Comparison of ENCODE assay signal across 9 mouse cellular contexts in genomic region chr16:33739802-33740201, GRCm38 (mm10). TPM values are rescaled to one million over a fixed set of nuclear protein-coding genes. Genes with fewer than 3 reads are reported as not detected.
A peak's percentile ranks its signal among the peaks of the same experiment; 100 is the strongest.
DNase-seq lines count a peak whose midpoint lies in the region; ATAC-seq and TF ChIP-seq lines count a peak whose summit lies in the region.
"Had no signal": no experiment of that assay in that cellular context is flagged by ENCODE, and none has a peak within 500 bp of the region (broad histone marks: within the 10 kb centered on the region; RNA-seq: fewer than 3 reads in every experiment).

No protein-coding gene starts in this region.

- H3K27me3 ChIP-seq in ES-Bruce4 (ENCODE audit: control insufficient read depth, insufficient read depth, low read length, poor library complexity, severe bottlenecking) = no peaks in the 10 kb centered on the region
- no peaks in the 10 kb centered on the region for H3K27me3 ChIP-seq in embryonic facial prominence, embryonic 15.5 days

- no peak overlapping the region for H3K27ac ChIP-seq in ES-Bruce4 (ENCODE audit: insufficient read depth, low read length)
- peak overlapping the region; percentile 58 for H3K27ac ChIP-seq in embryonic facial prominence, embryonic 15.5 days (replicated peaks)

- H3K9me3 ChIP-seq in ES-Bruce4 (replicated peaks; ENCODE audit: control insufficient read depth, insufficient read depth, low read length, poor library complexity, severe bottlenecking) = no peaks in the 10 kb centered on the region
- no peaks in the 10 kb centered on the region for H3K9me3 ChIP-seq in embryonic facial prominence, embryonic 15.5 days (replicated peaks)

- TF ChIP-seq EP300 in ES-Bruce4 (IDR thresholded peaks at IDR 0.05; ENCODE audit: insufficient read depth, low read depth, low read length) = no peak

- no peak overlapping the region for H3K4me2 ChIP-seq in embryonic facial prominence, embryonic 15.5 days (replicated peaks)

- H3K9ac ChIP-seq in ES-Bruce4 (ENCODE audit: low read depth, poor library complexity, severe bottlenecking) = no peak overlapping the region
- H3K9ac ChIP-seq in embryonic facial prominence, embryonic 15.5 days = no peak overlapping the region

- 0 out of 2 replicates have a peak, but pooled peaks have one; percentile 56 for ATAC-seq in embryonic facial prominence, embryonic 15.5 days (ENCODE audit: insufficient number of reproducible peaks, low FRiP score, low TSS enrichment, low read depth)

- intact Hi-C loops in heart, postnatal 36 days (cut with DNase I) = loop anchor here (1.0 to 5.0 kb wide), 2 partner anchors 180 to 433 kb away; no protein-coding TSS in a partner anchor

- TF ChIP-seq CTCF in ES-Bruce4 (IDR thresholded peaks at IDR 0.05; ENCODE audit: low read depth, low read length) = peak; percentile 93

- 43% methylated on average over 3 of the region's 3 CpGs for WGBS in embryonic facial prominence, embryonic 15.5 days

- H3K36me3 ChIP-seq in ES-Bruce4 (ENCODE audit: control insufficient read depth, insufficient read depth, low read length, poor library complexity, severe bottlenecking) = no peaks in the 10 kb centered on the region
- H3K36me3 ChIP-seq in embryonic facial prominence, embryonic 15.5 days = peaks cover 15% of the 10 kb centered on the region

- H3K4me1 ChIP-seq in ES-Bruce4 (ENCODE audit: control insufficient read depth, insufficient read depth, low read length) = no peaks in the 10 kb centered on the region
- peaks cover 33% of the 10 kb centered on the region for H3K4me1 ChIP-seq in embryonic facial prominence, embryonic 15.5 days

- peak; percentile 50 for DNase-seq in adrenal gland, postnatal 25 days
- peak; percentile 50 to 53 for DNase-seq in heart, postnatal 36 days
- DNase-seq in layer of hippocampus, adult 18-20 months (ENCODE audit: low spot score in 2 of 2) = peak; percentile 67 to 84
- peak; percentile 66 for DNase-seq in lung, postnatal 10 days
- peak; percentile 80 for DNase-seq in retina, postnatal 1 day
- DNase-seq in c-Kit-positive CD71-positive TER-119-positive erythroid progenitor cells, embryonic 14.5 days (ENCODE audit: low spot score) = no peak

- TF ChIP-seq POLR2A in ES-Bruce4 (IDR thresholded peaks at IDR 0.05; ENCODE audit: insufficient read depth, low read length) = no peak

- H3K4me3 ChIP-seq in ES-Bruce4 (ENCODE audit: low read depth, low read length) = no peak overlapping the region
- no peak overlapping the region for H3K4me3 ChIP-seq in embryonic facial prominence, embryonic 15.5 days (replicated peaks)

RNA-seq across cellular contexts. Expression of gene Muc13, which starts 54.0 kb away (rescaled TPM):
- not detected in 2 replicates for polyA plus RNA-seq in ES-Bruce4 (2011; ENCODE audit: insufficient read depth, insufficient read length, low read depth, missing spikeins)
- not detected in 2 replicates for total RNA-seq in adrenal gland, postnatal 25 days (2021)
- 0.25 and 0.52 TPM in 2 replicates for polyA plus RNA-seq in embryonic facial prominence, embryonic 15.5 days (2015; fragmentation: Nextera tagmentation; extraction: Ambion mirVana)
- total RNA-seq in heart, postnatal 36 days (2021) = under 1 TPM in 1 of 2 experiments, not detected in 1; 0.08 TPM
- total RNA-seq in layer of hippocampus, adult 18-20 months (2021) = not detected
- polyA plus RNA-seq: heart, embryonic 14.5 days had no signal

RNA-seq across cellular contexts. Expression of gene Heg1, which starts 55.6 kb away (rescaled TPM):
- 18.5 and 21.7 TPM in 2 replicates for polyA plus RNA-seq in ES-Bruce4 (2011; ENCODE audit: insufficient read depth, insufficient read length, low read depth, missing spikeins)
- total RNA-seq in adrenal gland, postnatal 25 days (2021) = 48.0 and 50.0 TPM in 2 replicates
- 19.5 and 20.4 TPM in 2 replicates for polyA plus RNA-seq in embryonic facial prominence, embryonic 15.5 days (2015; fragmentation: Nextera tagmentation; extraction: Ambion mirVana)
- total RNA-seq in heart, postnatal 36 days (2021) = 100 to 1,000 TPM; 136 to 157 TPM
- total RNA-seq in layer of hippocampus, adult 18-20 months (2021) = 10 to 100 TPM; 21.1 to 21.4 TPM
